Comparison of ENCODE assay signal across 15 mouse cellular contexts in the genomic region with DNA sequence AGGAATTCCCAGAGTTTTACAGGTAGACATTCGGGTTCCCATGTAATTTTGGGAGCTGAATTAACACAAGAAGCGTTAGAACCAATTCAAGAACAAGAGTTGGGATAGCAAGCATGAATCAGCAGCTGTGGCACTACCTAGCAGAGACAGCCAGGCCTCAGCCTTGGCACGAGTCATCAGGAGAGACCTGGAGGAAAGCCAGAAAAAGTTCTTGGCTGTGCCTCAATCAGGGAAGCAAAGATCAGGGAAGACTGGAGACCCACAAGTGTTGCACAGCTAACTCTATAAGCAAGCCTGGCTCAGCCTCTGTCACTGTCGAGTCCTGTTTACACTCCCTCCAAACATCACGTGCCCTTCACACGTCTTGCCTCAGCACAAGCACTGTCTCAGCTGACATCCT. TPM values are rescaled to one million over a fixed set of nuclear protein-coding genes. Genes with fewer than 3 reads are reported as not detected.
DNase-seq lines count a peak whose midpoint lies in the region; ATAC-seq and TF ChIP-seq lines count a peak whose summit lies in the region.
"Had no signal": no experiment of that assay in that cellular context is flagged by ENCODE, and none has a peak within 500 bp of the region (broad histone marks: within the 10 kb centered on the region; RNA-seq: fewer than 3 reads in every experiment).

No protein-coding gene starts in this region.

- DNase-seq in cerebellum, postnatal 10 days, result peak; percentile 41 to 48
- DNase-seq in cerebellum, adult 18-20 months, result no peak
- peak; percentile 75 for DNase-seq in liver, adult 2 months (ENCODE audit: extremely low read depth, low read depth, low spot score)
- no peak for DNase-seq in liver
- DNase-seq in lung, postnatal 25 days (ENCODE audit: low spot score), result peak; percentile 41
- DNase-seq in cerebellum, adult 9-10 months, result no peak
- DNase-seq: right cerebral cortex, postnatal 25 days had no signal

- H3K27ac ChIP-seq in liver, adult 2 months (replicated peaks; ENCODE audit: insufficient read depth, low read depth, low read length), result no peak overlapping the region
- 0 out of 2 replicates have a peak overlapping the region, but pooled peaks have one; percentile 5 for H3K27ac ChIP-seq in brown adipose tissue, adult 24 weeks (replicated peaks; ENCODE audit: low read depth, low read length)
- H3K27ac ChIP-seq: kidney, postnatal 0 days had no signal

- no peak for TF ChIP-seq POLR2A in liver, adult 2 months (IDR thresholded peaks at IDR 0.05; ENCODE audit: extremely low read depth, insufficient read depth, low read length)

- no peak for TF ChIP-seq CTCF in liver, adult 2 months (IDR thresholded peaks at IDR 0.05; ENCODE audit: low read depth, low read length)

- no peaks in the 10 kb centered on the region for H3K27me3 ChIP-seq in liver, adult 2 months (ENCODE audit: control insufficient read depth, insufficient read depth, low read length)

- no peaks in the 10 kb centered on the region for H3K36me3 ChIP-seq in liver, adult 2 months (ENCODE audit: control insufficient read depth, insufficient read depth, low read length)

- 25% methylated on average over 6 of the region's 6 CpGs for WGBS in liver, adult 2 months

- no peak for ATAC-seq in frontal cortex, adult (ENCODE audit: low TSS enrichment)

- H3K9ac ChIP-seq in liver, adult 2 months (ENCODE audit: low read depth, low read length), result no peak overlapping the region

- H3K4me1 ChIP-seq in liver, adult 2 months (ENCODE audit: control insufficient read depth, insufficient read depth, low read length), result no peaks in the 10 kb centered on the region
- H3K4me1 ChIP-seq in brown adipose tissue, adult 24 weeks (ENCODE audit: control insufficient read depth, insufficient read depth, insufficient read length, low read length), result no peaks in the 10 kb centered on the region; the same call in 1 of the 2 replicates

- H3K4me3 ChIP-seq in liver, adult 2 months (ENCODE audit: insufficient read depth, low read depth, low read length), result no peak overlapping the region
- H3K4me3 ChIP-seq in brown adipose tissue, adult 24 weeks (ENCODE audit: insufficient read depth, low read depth, low read length), result no peak overlapping the region

- no peaks in the 10 kb centered on the region for H3K79me2 ChIP-seq in liver, adult 2 months (ENCODE audit: control insufficient read depth, insufficient read depth, low read length)

RNA-seq across cellular contexts. Expression of a gene that starts 34.7 kb away (rescaled TPM):
- total RNA-seq in liver, adult 2 months (2014; rRNA removed), result not detected in 2 replicates
- polyA plus RNA-seq in liver, adult 2 months (2012; rRNA removed), result not detected in 2 replicates
- not detected in 2 replicates for polyA plus RNA-seq in brown adipose tissue, adult 24 weeks (2012; ENCODE audit: insufficient read depth, insufficient read length, missing spikeins)
- total RNA-seq: left cerebral cortex, postnatal 36 days; megakaryocyte progenitor cell, adult 5-6 weeks; MEL had no signal
- polyA plus RNA-seq: heart, embryonic 16.5 days; kidney, postnatal 0 days; stomach, embryonic 16.5 days had no signal

RNA-seq across cellular contexts. Expression of a gene that starts 47.9 kb away (rescaled TPM):
- total RNA-seq in liver, adult 2 months (2014; rRNA removed), result 0.07 and 0.09 TPM in 2 replicates
- 0.05 and 0.15 TPM in 2 replicates for polyA plus RNA-seq in liver, adult 2 months (2012; rRNA removed)
- not detected in 2 replicates for polyA plus RNA-seq in brown adipose tissue, adult 24 weeks (2012; ENCODE audit: insufficient read depth, insufficient read length, missing spikeins)
- total RNA-seq: megakaryocyte progenitor cell, adult 5-6 weeks; MEL had no signal

RNA-seq across cellular contexts. Expression of a gene that starts 48.0 kb away (rescaled TPM):
- total RNA-seq in liver, adult 2 months (2014; rRNA removed), result 281 and 324 TPM in 2 replicates
- polyA plus RNA-seq in liver, adult 2 months (2012; rRNA removed), result 148 and 191 TPM in 2 replicates
- polyA plus RNA-seq in brown adipose tissue, adult 24 weeks (2012; ENCODE audit: insufficient read depth, insufficient read length, missing spikeins), result 176 and 208 TPM in 2 replicates

Comparison
In these comparisons a context has a peak if more than half of its experiments do, and no peak if none do; other contexts are left out.
1. DNase-seq: peak in cerebellum, postnatal 10 days (2 of 2), liver, adult 2 months (single experiment) and lung, postnatal 25 days (single experiment); none in cerebellum, adult 18-20 months (0 of 2), liver (single experiment) and cerebellum, adult 9-10 months (single experiment).